Mouse (Mus musculus) megakaryocyte, embryonic 14.5 days (primary cell): ENCODE results near the gene Trim23.

Experiments
- FLI1 ChIP-seq: IDR thresholded peaks from 2 replicates; pipeline ENCODE4 v1.6.1; 2012; ENCODE audit warnings: low read length, inconsistent platforms, mixed read lengths
- GATA1 ChIP-seq: IDR thresholded peaks from 3 replicates; pipeline ENCODE4 v1.6.1; 2012; ENCODE audit warnings: mixed read lengths, low read length, inconsistent platforms, borderline replicate concordance

GRCm38 (mm10) chr13:104134510-104135085 lies 44.0 kb upstream of the Trim23 start:
- TF ChIP-seq GATA1 (no peak), FLI1 (no peak)
